Mouse (Mus musculus): ENCODE data around the gene Trmo. TPM values are rescaled to one million over a fixed set of nuclear protein-coding genes. Genes with fewer than 3 reads are reported as not detected.

The Trmo gene
- polyA plus RNA-seq, 1 experiment, result 3.1 TPM

DNA sequence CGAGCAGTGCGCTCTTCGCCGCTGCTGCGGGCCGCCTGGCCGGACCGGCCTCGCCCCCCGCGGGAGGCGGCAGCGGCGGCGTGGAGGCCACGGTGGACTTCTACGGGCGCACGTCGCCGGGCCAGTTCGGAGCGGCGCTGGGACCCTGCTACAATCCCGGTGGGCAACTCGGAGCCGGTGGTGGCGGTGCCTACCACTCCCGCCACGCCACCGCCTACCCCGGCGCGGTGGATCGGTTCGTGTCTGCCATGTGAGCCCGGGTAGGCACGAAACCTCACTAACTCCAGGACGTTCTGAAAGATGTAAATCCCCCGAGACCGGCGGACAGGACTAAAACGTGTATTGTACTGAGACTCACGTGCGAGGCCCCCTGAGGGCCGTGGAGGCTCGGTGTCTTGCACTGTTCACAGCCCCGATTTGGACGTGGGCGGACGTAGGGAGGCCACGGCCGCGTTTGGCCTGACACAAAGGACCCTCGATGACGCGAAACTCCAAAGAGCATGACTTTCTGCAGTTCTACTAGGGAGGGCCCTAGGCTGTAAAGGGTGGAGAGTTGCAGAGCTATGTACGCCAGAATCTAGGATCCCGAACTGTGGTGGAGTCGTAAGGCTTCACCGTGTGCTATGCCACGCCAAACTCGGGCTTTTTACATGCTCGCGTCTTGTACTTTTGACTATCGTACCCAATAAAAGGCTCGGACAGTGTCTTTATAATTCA is 44.0 kb downstream of the Trmo start:
- WGBS, result 6% methylated on average over 67 of the region's 67 CpGs
- peaks cover 76% of the 10 kb centered on the region for H3K27me3 ChIP-seq (ENCODE audit: control insufficient read depth, insufficient read depth, low read length)
- 0 out of 2 replicates have a peak overlapping the region, but pooled peaks have one; percentile 38 for H3K4me3 ChIP-seq (ENCODE audit: low read depth, low read length)
- no peak for TF ChIP-seq POLR2A (IDR thresholded peaks at IDR 0.05; ENCODE audit: low read depth, low read length)
- TF ChIP-seq CTCF (IDR thresholded peaks at IDR 0.05; ENCODE audit: extremely low read depth, insufficient read length, insufficient replicate concordance, low read depth, low read length), result no peak
- no peaks in the 10 kb centered on the region for H3K36me3 ChIP-seq (ENCODE audit: control insufficient read depth, insufficient read depth, low read length)
- no peak overlapping the region for H3K27ac ChIP-seq (ENCODE audit: insufficient read depth, low read depth, low read length)
- H3K4me1 ChIP-seq (ENCODE audit: control insufficient read depth, insufficient read depth, insufficient read length, low read length), result peaks cover 5% of the 10 kb centered on the region; the same call in 1 of the 2 replicates

GRCm38 (mm10) chr4:46344288-46344687 is 44.9 kb downstream of the Trmo start:
- peaks cover 77% of the 10 kb centered on the region for H3K27me3 ChIP-seq (ENCODE audit: control insufficient read depth, insufficient read depth, low read length)
- no peak overlapping the region for H3K27ac ChIP-seq (ENCODE audit: insufficient read depth, low read depth, low read length)
- H3K4me1 ChIP-seq (ENCODE audit: control insufficient read depth, insufficient read depth, insufficient read length, low read length), result peaks cover 5% of the 10 kb centered on the region; the same call in 1 of the 2 replicates
- TF ChIP-seq CTCF (IDR thresholded peaks at IDR 0.05; ENCODE audit: extremely low read depth, insufficient read length, insufficient replicate concordance, low read depth, low read length) (no peak), POLR2A (IDR thresholded peaks at IDR 0.05; ENCODE audit: low read depth, low read length) (no peak)
- no peaks in the 10 kb centered on the region for H3K36me3 ChIP-seq (ENCODE audit: control insufficient read depth, insufficient read depth, low read length)
- 1% methylated on average over 51 of the region's 51 CpGs for WGBS
- H3K4me3 ChIP-seq (ENCODE audit: low read depth, low read length), result peak overlapping the region; percentile 38

DNA sequence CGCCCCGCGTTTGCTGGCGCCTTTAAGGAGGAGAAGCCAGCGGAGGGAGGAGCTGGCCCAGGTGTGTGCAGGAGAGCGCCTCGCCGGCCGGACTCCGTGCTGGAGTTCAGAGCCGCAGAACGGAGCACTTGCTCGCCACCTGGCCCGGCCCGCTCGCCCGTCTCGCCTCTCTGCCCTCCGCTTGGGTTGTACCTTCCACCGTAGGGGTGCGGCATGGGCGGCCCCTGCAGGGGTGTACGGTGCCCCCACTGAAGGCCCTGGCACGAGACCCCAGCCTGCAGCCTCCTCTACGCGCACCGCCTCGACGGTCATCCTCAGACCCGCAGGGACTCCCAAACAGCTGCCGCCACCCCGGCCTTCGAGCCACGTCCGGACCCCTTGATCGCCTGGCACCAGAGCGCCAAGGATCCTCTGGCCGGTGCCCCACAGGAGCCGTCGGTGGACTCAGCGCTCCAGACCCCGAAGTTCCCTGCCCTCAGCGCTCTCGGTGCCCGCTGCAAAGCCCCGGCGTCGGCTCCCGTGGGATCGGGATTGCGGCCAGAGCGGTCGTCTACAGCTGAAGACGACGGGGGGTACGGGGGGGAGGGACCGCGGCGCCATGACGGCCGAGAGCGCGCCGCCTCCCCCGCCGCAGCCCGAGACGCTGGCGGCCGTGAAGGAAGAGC is 45.5 kb downstream of the Trmo start, which contains the start of gene Foxe1:
Foxe1 (plus strand) TSS at position 14 of the 665 bp plus-strand sequence.
- peaks cover 76% of the 10 kb centered on the region for H3K27me3 ChIP-seq (ENCODE audit: control insufficient read depth, insufficient read depth, low read length)
- TF ChIP-seq CTCF (IDR thresholded peaks at IDR 0.05; ENCODE audit: extremely low read depth, insufficient read length, insufficient replicate concordance, low read depth, low read length) (no peak), POLR2A (IDR thresholded peaks at IDR 0.05; ENCODE audit: low read depth, low read length) (no peak)
- 5% methylated on average over 69 of the region's 70 CpGs for WGBS

DNA sequence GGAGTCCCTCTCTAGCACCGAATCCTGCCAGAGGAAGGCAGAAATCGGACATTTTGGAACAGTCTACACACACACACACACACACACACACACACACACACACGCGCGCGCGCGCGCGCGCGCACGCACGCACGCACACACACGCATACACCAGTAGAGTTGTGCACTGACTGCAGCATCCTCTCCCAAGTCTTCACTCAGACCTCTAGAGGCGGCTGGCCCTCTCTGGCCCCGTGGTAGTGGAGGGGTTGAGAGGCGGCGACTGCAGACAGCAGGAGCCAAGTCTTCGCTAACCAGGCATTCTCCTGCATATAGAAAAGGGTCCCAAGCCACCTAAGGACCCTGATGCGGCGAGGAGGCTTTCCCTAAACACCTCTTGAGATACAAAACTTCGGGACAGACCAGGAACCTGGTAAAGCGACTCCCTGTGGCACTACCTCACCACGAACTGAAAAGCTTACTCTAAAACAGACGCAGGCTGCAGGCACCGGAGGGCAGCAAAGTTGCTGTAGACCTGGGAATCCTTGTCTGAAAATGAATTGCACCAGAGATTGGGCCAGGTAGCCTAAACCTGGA is 46.4 kb downstream of the Trmo start:
- peaks cover 5% of the 10 kb centered on the region; the same call in 1 of the 2 replicates for H3K4me1 ChIP-seq (ENCODE audit: control insufficient read depth, insufficient read depth, insufficient read length, low read length)
- WGBS, result 2% methylated on average over 28 of the region's 28 CpGs
- H3K27ac ChIP-seq (ENCODE audit: insufficient read depth, low read depth, low read length), result no peak overlapping the region
- TF ChIP-seq POLR2A (IDR thresholded peaks at IDR 0.05; ENCODE audit: low read depth, low read length), result no peak
- no peak for TF ChIP-seq CTCF (IDR thresholded peaks at IDR 0.05; ENCODE audit: extremely low read depth, insufficient read length, insufficient replicate concordance, low read depth, low read length)
- no peak overlapping the region for H3K4me3 ChIP-seq (ENCODE audit: low read depth, low read length)
- peaks cover 77% of the 10 kb centered on the region for H3K27me3 ChIP-seq (ENCODE audit: control insufficient read depth, insufficient read depth, low read length)
- no peaks in the 10 kb centered on the region for H3K36me3 ChIP-seq (ENCODE audit: control insufficient read depth, insufficient read depth, low read length)

More for the DNA sequence above, 45.5 kb downstream of the Trmo start, which contains the start of gene Foxe1:
- peaks cover 5% of the 10 kb centered on the region; the same call in 1 of the 2 replicates for H3K4me1 ChIP-seq (ENCODE audit: control insufficient read depth, insufficient read depth, insufficient read length, low read length)
- no peaks in the 10 kb centered on the region for H3K36me3 ChIP-seq (ENCODE audit: control insufficient read depth, insufficient read depth, low read length)
- H3K27ac ChIP-seq (ENCODE audit: insufficient read depth, low read depth, low read length), result no peak within 1 kb of the TSS
- H3K4me3 ChIP-seq (ENCODE audit: low read depth, low read length), result peak within 1 kb of the TSS; percentile 38

DNA sequence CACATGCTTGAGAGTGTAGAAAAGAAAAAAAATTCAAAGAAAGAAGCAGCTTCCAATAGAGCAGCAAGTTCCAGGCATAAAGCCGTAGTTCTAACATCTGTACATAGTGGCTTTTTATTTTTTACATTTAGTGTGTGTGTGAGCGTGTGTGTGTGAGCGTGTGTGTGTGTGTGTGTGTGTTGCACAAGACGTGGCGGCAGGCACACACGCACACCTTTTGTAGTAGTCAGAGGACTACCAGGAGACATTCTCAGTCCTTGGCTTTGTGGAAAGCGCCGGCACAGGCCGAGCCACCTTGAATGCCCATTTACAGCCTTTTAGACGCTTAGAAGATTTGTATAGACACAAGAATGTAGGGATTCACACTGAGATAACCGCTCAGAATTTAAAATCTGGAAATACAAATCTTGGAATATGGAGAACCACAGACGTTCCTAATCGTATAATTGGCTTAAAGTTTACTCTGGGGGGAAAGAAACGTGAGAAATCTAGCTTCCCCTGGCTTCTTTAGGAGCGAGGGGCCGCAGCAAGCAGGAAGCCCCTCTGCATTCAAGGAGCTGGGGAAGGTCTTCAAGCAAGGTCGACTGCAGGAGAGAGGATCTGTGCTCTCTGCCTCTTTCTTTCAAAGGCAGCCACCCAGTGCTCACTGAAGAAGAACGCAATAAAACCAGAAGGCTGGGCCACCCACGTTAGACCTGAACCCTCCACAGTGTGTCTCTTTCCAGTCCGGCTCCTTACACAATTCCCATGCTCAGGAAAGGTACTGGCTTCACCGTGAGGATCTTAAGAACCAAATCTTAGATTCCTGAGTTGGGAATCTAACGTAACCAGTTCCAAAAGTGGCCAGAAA is 47.2 kb downstream of the Trmo start:
- 18% methylated on average over 22 of the region's 22 CpGs for WGBS

DNA sequence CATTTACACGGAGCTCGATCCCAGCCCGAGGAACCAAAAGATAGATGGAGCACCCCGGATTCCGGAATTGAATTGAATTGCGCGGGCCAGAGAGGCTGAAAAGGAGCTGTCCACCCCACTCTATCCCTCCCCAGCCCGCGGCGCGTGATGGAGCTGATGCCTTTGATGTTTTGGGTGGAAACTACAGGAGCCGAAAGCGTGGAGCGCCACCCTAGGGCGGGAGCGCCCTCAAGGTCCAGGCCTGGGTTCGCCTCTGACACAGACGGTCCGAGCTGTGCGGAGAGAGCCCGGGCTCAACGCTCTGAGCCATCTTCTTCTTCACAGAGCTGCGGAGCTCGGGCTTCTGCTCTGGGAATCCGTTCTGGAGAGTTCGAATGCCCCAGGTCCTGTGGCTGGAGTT is 49.7 kb downstream of the Trmo start:
- no peak overlapping the region for H3K27ac ChIP-seq (ENCODE audit: insufficient read depth, low read depth, low read length)
- H3K4me3 ChIP-seq (ENCODE audit: low read depth, low read length), result no peak overlapping the region
- WGBS, result 4% methylated on average over 26 of the region's 26 CpGs
- H3K36me3 ChIP-seq (ENCODE audit: control insufficient read depth, insufficient read depth, low read length), result no peaks in the 10 kb centered on the region
- TF ChIP-seq CTCF (IDR thresholded peaks at IDR 0.05; ENCODE audit: extremely low read depth, insufficient read length, insufficient replicate concordance, low read depth, low read length) (no peak), POLR2A (IDR thresholded peaks at IDR 0.05; ENCODE audit: low read depth, low read length) (no peak)
- peaks cover 57% of the 10 kb centered on the region for H3K27me3 ChIP-seq (ENCODE audit: control insufficient read depth, insufficient read depth, low read length)
- peaks cover 5% of the 10 kb centered on the region; the same call in 1 of the 2 replicates for H3K4me1 ChIP-seq (ENCODE audit: control insufficient read depth, insufficient read depth, insufficient read length, low read length)

More for the DNA sequence above, 47.2 kb downstream of the Trmo start:
- Histone ChIP-seq H3K36me3 (ENCODE audit: control insufficient read depth, insufficient read depth, low read length) (no peaks in the 10 kb centered on the region), H3K27ac (ENCODE audit: insufficient read depth, low read depth, low read length) (no peak overlapping the region), H3K4me3 (ENCODE audit: low read depth, low read length) (no peak overlapping the region), H3K27me3 (ENCODE audit: control insufficient read depth, insufficient read depth, low read length) (peaks cover 74% of the 10 kb centered on the region), H3K4me1 (ENCODE audit: control insufficient read depth, insufficient read depth, insufficient read length, low read length) (peaks cover 5% of the 10 kb centered on the region; the same call in 1 of the 2 replicates)
- TF ChIP-seq CTCF (IDR thresholded peaks at IDR 0.05; ENCODE audit: extremely low read depth, insufficient read length, insufficient replicate concordance, low read depth, low read length), result no peak
